Mouse (Mus musculus): Measurements from ENCODE around the gene Cdc123. TPM values are rescaled to one million over a fixed set of nuclear protein-coding genes. Genes with fewer than 3 reads are reported as not detected.

The Cdc123 gene
- polyA plus RNA-seq, 1 experiment from 2014 or later, result 304 TPM

GRCm38 (mm10) chr2:5801182-5801640 lies 43.8 kb downstream of the Cdc123 start:
- Histone ChIP-seq H3K9me3 (replicated peaks) (no peaks in the 10 kb centered on the region), H3K36me3 (peaks cover 93% of the 10 kb centered on the region), H3K9ac (no peak overlapping the region), H3K4me1 (no peaks in the 10 kb centered on the region), H3K4me2 (no peak overlapping the region), H3K4me3 (replicated peaks) (no peak overlapping the region), H3K27me3 (no peaks in the 10 kb centered on the region), H3K27ac (no peak overlapping the region)
- 82% methylated on average over 9 of the region's 9 CpGs for WGBS
- ATAC-seq (replicated peaks; ENCODE audit: low FRiP score), result no peak

GRCm38 (mm10) chr2:5797816-5798672 lies 46.9 kb downstream of the Cdc123 start:
- no peak for ATAC-seq (replicated peaks; ENCODE audit: low FRiP score)
- no peak overlapping the region for H3K4me3 ChIP-seq (replicated peaks)
- H3K27ac ChIP-seq, result no peak overlapping the region
- no peak overlapping the region for H3K9ac ChIP-seq
- 89% methylated on average over 11 of the region's 11 CpGs for WGBS
- peaks cover 96% of the 10 kb centered on the region for H3K36me3 ChIP-seq
- no peaks in the 10 kb centered on the region for H3K27me3 ChIP-seq
- H3K4me2 ChIP-seq, result no peak overlapping the region
- H3K9me3 ChIP-seq (replicated peaks), result no peaks in the 10 kb centered on the region
- H3K4me1 ChIP-seq, result no peaks in the 10 kb centered on the region

- peaks cover 59% of the 10 kb centered on the region for H3K36me3 ChIP-seq
- ATAC-seq (replicated peaks; ENCODE audit: low FRiP score), result no peak
- no peaks in the 10 kb centered on the region for H3K9me3 ChIP-seq (replicated peaks)
- WGBS, result 74% methylated on average over 10 of the region's 10 CpGs
- no peaks in the 10 kb centered on the region for H3K4me1 ChIP-seq
- no peak overlapping the region for H3K9ac ChIP-seq
- no peak overlapping the region for H3K4me2 ChIP-seq
- no peak overlapping the region for H3K4me3 ChIP-seq (replicated peaks)
- H3K27me3 ChIP-seq, result no peaks in the 10 kb centered on the region
- H3K27ac ChIP-seq, result no peak overlapping the region
Observed at GRCm38 (mm10) chr2:5793771-5794170, 51.2 kb downstream of the Cdc123 start.

- Histone ChIP-seq H3K27me3 (no peaks in the 10 kb centered on the region), H3K4me1 (no peaks in the 10 kb centered on the region), H3K9me3 (replicated peaks) (no peaks in the 10 kb centered on the region), H3K36me3 (peaks cover 42% of the 10 kb centered on the region), H3K4me2 (no peak overlapping the region), H3K9ac (no peak overlapping the region), H3K4me3 (replicated peaks) (no peak overlapping the region), H3K27ac (no peak overlapping the region)
- no peak for ATAC-seq (replicated peaks; ENCODE audit: low FRiP score)
- 95% methylated on average over 5 of the region's 5 CpGs for WGBS
Observed at GRCm38 (mm10) chr2:5792056-5792455, 52.9 kb downstream of the Cdc123 start.

GRCm38 (mm10) chr2:5789625-5790160 lies 55.3 kb downstream of the Cdc123 start:
- H3K27ac ChIP-seq, result no peak overlapping the region
- WGBS, result 36% methylated on average over 4 of the region's 4 CpGs
- H3K9ac ChIP-seq, result no peak overlapping the region
- H3K9me3 ChIP-seq (replicated peaks), result no peaks in the 10 kb centered on the region
- ATAC-seq (replicated peaks; ENCODE audit: low FRiP score), result 0 out of 2 replicates have a peak, but pooled peaks have one; percentile 29
- H3K4me2 ChIP-seq, result no peak overlapping the region
- H3K4me3 ChIP-seq (replicated peaks), result no peak overlapping the region
- peaks cover 18% of the 10 kb centered on the region for H3K36me3 ChIP-seq
- no peaks in the 10 kb centered on the region for H3K27me3 ChIP-seq
- H3K4me1 ChIP-seq, result no peaks in the 10 kb centered on the region

GRCm38 (mm10) chr2:5787391-5787790 lies 57.6 kb downstream of the Cdc123 start:
- no peak for ATAC-seq (replicated peaks; ENCODE audit: low FRiP score)
- WGBS, result 93% methylated on average over 3 of the region's 3 CpGs
- no peaks in the 10 kb centered on the region for H3K27me3 ChIP-seq
- no peaks in the 10 kb centered on the region for H3K9me3 ChIP-seq (replicated peaks)
- H3K36me3 ChIP-seq, result 0 out of 2 replicates have a peak, but pooled peaks cover 3% of the 10 kb centered on the region
- H3K27ac ChIP-seq, result no peak overlapping the region
- no peak overlapping the region for H3K4me3 ChIP-seq (replicated peaks)
- no peak overlapping the region for H3K9ac ChIP-seq
- no peaks in the 10 kb centered on the region for H3K4me1 ChIP-seq
- H3K4me2 ChIP-seq, result no peak overlapping the region

- H3K4me1 ChIP-seq, result no peaks in the 10 kb centered on the region
Observed at GRCm38 (mm10) chr2:5772464-5772863, 72.5 kb downstream of the Cdc123 start.

GRCm38 (mm10) chr2:5770708-5771241 lies 74.2 kb downstream of the Cdc123 start:
- 53% methylated on average over 8 of the region's 8 CpGs for WGBS

More at GRCm38 (mm10) chr2:5772464-5772863, 72.5 kb downstream of the Cdc123 start:
- no peaks in the 10 kb centered on the region for H3K36me3 ChIP-seq
- 74% methylated on average over 2 of the region's 2 CpGs for WGBS
- H3K4me2 ChIP-seq, result no peak overlapping the region
- ATAC-seq (replicated peaks; ENCODE audit: low FRiP score), result no peak
- no peak overlapping the region for H3K9ac ChIP-seq
- no peaks in the 10 kb centered on the region for H3K9me3 ChIP-seq (replicated peaks)
- no peak overlapping the region for H3K4me3 ChIP-seq (replicated peaks)
- H3K27ac ChIP-seq, result no peak overlapping the region
- no peaks in the 10 kb centered on the region for H3K27me3 ChIP-seq

GRCm38 (mm10) chr2:5769630-5770029 lies 75.3 kb downstream of the Cdc123 start:
- Histone ChIP-seq H3K4me1 (no peaks in the 10 kb centered on the region), H3K4me2 (no peak overlapping the region), H3K27me3 (no peaks in the 10 kb centered on the region), H3K36me3 (no peaks in the 10 kb centered on the region), H3K4me3 (replicated peaks) (no peak overlapping the region), H3K9me3 (replicated peaks) (no peaks in the 10 kb centered on the region), H3K9ac (no peak overlapping the region), H3K27ac (no peak overlapping the region)
- no peak for ATAC-seq (replicated peaks; ENCODE audit: low FRiP score)

More at GRCm38 (mm10) chr2:5770708-5771241, 74.2 kb downstream of the Cdc123 start:
- H3K4me2 ChIP-seq, result no peak overlapping the region
- no peaks in the 10 kb centered on the region for H3K4me1 ChIP-seq
- H3K27me3 ChIP-seq, result no peaks in the 10 kb centered on the region
- H3K36me3 ChIP-seq, result no peaks in the 10 kb centered on the region
- no peak for ATAC-seq (replicated peaks; ENCODE audit: low FRiP score)
- H3K9me3 ChIP-seq (replicated peaks), result no peaks in the 10 kb centered on the region
- no peak overlapping the region for H3K9ac ChIP-seq
- no peak overlapping the region for H3K4me3 ChIP-seq (replicated peaks)
- no peak overlapping the region for H3K27ac ChIP-seq

GRCm38 (mm10) chr2:5768946-5769345 lies 76.0 kb downstream of the Cdc123 start:
- WGBS, result 91% methylated on average over 4 of the region's 4 CpGs
- Histone ChIP-seq H3K4me2 (no peak overlapping the region), H3K9me3 (replicated peaks) (no peaks in the 10 kb centered on the region), H3K36me3 (no peaks in the 10 kb centered on the region), H3K4me1 (no peaks in the 10 kb centered on the region), H3K27ac (no peak overlapping the region), H3K9ac (no peak overlapping the region), H3K4me3 (replicated peaks) (no peak overlapping the region), H3K27me3 (no peaks in the 10 kb centered on the region)
- no peak for ATAC-seq (replicated peaks; ENCODE audit: low FRiP score)

GRCm38 (mm10) chr2:5762031-5762430 lies 82.9 kb downstream of the Cdc123 start:
- ATAC-seq (replicated peaks; ENCODE audit: low FRiP score), result no peak
- Histone ChIP-seq H3K4me1 (no peaks in the 10 kb centered on the region), H3K4me2 (no peak overlapping the region), H3K36me3 (no peaks in the 10 kb centered on the region), H3K4me3 (replicated peaks) (no peak overlapping the region), H3K9ac (no peak overlapping the region), H3K27ac (no peak overlapping the region), H3K9me3 (replicated peaks) (no peaks in the 10 kb centered on the region), H3K27me3 (no peaks in the 10 kb centered on the region)
- 98% methylated on average over 3 of the region's 3 CpGs for WGBS

GRCm38 (mm10) chr2:5760479-5761008 lies 84.4 kb downstream of the Cdc123 start:
- no peak overlapping the region for H3K27ac ChIP-seq
- no peaks in the 10 kb centered on the region for H3K9me3 ChIP-seq (replicated peaks)
- H3K4me1 ChIP-seq, result no peaks in the 10 kb centered on the region
- no peak for ATAC-seq (replicated peaks; ENCODE audit: low FRiP score)
- 92% methylated on average over 8 of the region's 8 CpGs for WGBS
- H3K36me3 ChIP-seq, result no peaks in the 10 kb centered on the region
- no peak overlapping the region for H3K4me3 ChIP-seq (replicated peaks)
- H3K9ac ChIP-seq, result no peak overlapping the region
- H3K4me2 ChIP-seq, result no peak overlapping the region
- H3K27me3 ChIP-seq, result no peaks in the 10 kb centered on the region
